Mouse (Mus musculus): ENCODE data around the gene Atg9b.
A peak's percentile ranks its signal among the peaks of the same experiment; 100 is the strongest.
"Not testable (repeated sequence)": the region's sequence is repeated elsewhere in the genome, so short reads cannot be mapped to it uniquely, and the experiment has no call there.

Gene Atg9b

DNA sequence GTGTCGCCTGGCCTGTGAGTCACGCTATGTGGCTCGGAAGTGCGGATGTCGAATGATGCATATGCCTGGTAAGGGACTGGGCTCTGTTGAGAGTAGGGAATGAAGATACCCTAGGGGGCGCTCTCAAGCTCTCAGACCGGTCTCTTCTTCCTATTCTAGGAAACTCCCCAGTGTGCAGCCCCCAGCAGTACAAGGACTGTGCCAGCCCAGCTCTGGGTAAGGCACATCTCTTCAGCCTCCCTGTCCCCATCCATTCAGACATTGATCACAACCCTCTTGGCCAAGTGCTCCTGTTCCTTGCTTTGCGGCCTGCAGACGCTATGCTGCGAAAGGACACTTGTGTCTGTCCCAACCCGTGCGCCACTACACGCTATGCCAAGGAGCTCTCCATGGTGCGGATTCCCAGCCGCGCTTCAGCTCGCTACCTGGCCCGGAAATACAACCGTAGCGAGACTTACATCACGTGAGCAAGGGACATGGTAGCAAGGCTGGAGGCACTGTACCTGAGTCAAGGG, 24.3 kb upstream of the Atg9b start:
- Histone ChIP-seq H3K27me3 (ENCODE audit: control insufficient read depth, insufficient read depth, low read length, poor library complexity, severe bottlenecking) (peaks cover 2% of the 10 kb centered on the region), H3K36me3 (ENCODE audit: control insufficient read depth, insufficient read depth, low read length, poor library complexity, severe bottlenecking) (no peaks in the 10 kb centered on the region)
- DNase-seq (ENCODE audit: low read depth, low spot score): peak; percentile 85

DNA sequence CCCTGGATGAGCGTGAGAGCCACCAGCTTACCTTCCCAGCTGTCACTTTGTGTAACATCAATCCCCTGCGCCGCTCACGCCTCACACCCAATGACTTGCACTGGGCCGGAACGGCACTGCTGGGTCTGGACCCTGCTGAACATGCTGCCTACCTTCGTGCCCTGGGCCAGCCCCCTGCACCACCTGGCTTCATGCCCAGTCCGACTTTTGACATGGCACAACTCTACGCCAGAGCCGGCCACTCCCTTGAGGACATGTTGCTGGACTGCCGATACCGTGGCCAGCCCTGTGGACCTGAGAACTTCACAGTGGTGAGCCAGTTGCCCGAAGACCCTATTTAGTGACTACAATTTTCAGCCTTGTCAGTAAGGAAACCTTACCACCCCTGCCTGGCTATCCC, 22.0 kb upstream of the Atg9b start:
- Histone ChIP-seq H3K36me3 (ENCODE audit: control insufficient read depth, insufficient read depth, low read length, poor library complexity, severe bottlenecking) (no peaks in the 10 kb centered on the region), H3K27me3 (ENCODE audit: control insufficient read depth, insufficient read depth, low read length, poor library complexity, severe bottlenecking) (peaks cover 2% of the 10 kb centered on the region)
- DNase-seq (ENCODE audit: low read depth, low spot score): no peak

DNA sequence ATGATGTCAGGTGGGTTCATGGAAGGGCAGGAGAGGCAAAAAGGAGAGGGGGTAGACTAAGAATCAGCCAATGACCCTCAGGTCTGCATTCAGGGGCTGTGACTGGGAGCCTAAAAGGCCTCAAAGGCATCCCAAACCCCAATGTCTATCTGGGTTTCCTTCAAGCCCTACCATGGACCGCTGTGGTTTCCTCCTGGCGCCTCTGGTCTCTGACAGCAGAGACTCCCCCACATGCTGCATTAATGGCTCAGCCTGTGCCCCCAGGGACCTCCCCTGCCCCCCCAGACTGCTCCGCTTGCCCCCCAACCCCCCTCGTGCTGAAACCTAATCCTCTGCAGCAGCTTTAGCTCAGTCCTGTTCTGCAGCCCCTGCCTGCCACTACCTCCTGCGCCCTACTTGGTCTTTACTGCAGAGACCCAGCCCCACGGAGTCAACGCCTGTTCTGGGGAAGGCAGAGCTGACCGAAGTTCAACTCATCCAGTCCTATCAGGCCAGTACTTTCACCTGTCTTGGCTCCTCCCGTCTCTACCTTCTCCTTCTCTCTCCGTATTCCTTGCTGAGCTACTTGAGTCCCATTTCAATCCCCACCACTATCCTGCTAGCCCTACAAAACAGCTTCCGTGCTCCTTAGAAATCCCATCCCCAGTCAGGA, 21.2 kb upstream of the Atg9b start, which contains the start of gene Asic3:
Gene Asic3 (plus strand): TSS at position 351 of the 652 bp plus-strand sequence.
- Histone ChIP-seq H3K36me3 (ENCODE audit: control insufficient read depth, insufficient read depth, low read length, poor library complexity, severe bottlenecking) (no peaks in the 10 kb centered on the region), H3K27me3 (ENCODE audit: control insufficient read depth, insufficient read depth, low read length, poor library complexity, severe bottlenecking) (peaks cover 2% of the 10 kb centered on the region)
- no peak for DNase-seq (ENCODE audit: low read depth, low spot score)

DNA sequence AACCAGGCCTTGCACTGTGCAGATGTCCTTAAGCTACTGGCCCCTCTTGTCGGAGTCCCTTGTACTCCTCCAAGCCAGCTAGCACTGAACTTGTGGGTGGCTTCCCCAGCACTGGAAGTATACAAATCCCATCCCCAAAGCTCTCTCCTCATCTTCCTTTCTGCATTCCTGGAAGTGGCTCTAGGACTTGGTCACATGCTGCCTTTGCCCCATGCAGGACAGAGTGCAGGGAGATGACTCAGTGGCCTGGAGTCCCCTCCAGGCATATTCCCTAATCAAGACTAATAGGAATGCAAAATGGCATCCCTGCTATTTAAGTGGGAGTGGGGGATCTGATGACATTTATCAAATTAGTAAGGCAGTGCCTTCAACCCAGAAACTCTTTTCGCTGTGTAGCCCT, 20.1 kb upstream of the Atg9b start:
- no peak for DNase-seq (ENCODE audit: low read depth, low spot score)
- Histone ChIP-seq H3K27me3 (ENCODE audit: control insufficient read depth, insufficient read depth, low read length, poor library complexity, severe bottlenecking) (peaks cover 2% of the 10 kb centered on the region), H3K36me3 (ENCODE audit: control insufficient read depth, insufficient read depth, low read length, poor library complexity, severe bottlenecking) (no peaks in the 10 kb centered on the region)

- Histone ChIP-seq H3K36me3 (ENCODE audit: control insufficient read depth, insufficient read depth, low read length, poor library complexity, severe bottlenecking) (no peaks in the 10 kb centered on the region), H3K27me3 (ENCODE audit: control insufficient read depth, insufficient read depth, low read length, poor library complexity, severe bottlenecking) (no peaks in the 10 kb centered on the region)
- DNase-seq (ENCODE audit: low read depth, low spot score): no peak
Measured at GRCm38 (mm10) chr5:24409466-24409865, 17.5 kb upstream of the Atg9b start.

DNA sequence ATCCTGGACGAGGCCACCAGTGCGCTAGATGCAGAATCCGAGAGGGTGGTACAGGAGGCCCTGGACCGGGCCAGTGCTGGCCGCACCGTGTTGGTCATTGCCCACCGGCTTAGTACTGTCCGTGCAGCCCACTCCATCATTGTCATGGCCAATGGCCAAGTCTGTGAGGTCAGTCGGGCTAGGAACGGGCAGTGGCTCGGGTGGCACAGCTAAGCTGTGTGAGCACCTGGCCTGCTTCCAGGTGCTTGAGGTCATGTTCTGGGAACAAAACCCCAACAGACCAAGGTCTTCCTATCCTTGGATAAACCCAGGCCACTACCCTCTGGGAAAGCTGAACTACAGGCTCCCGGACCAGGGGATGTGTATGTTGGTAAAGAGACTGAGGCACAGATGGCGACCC, 16.7 kb upstream of the Atg9b start:
- no peaks in the 10 kb centered on the region for H3K27me3 ChIP-seq (ENCODE audit: control insufficient read depth, insufficient read depth, low read length, poor library complexity, severe bottlenecking)
- no peak for DNase-seq (ENCODE audit: low read depth, low spot score)
- no peaks in the 10 kb centered on the region for H3K36me3 ChIP-seq (ENCODE audit: control insufficient read depth, insufficient read depth, low read length, poor library complexity, severe bottlenecking)

- Histone ChIP-seq H3K36me3 (ENCODE audit: control insufficient read depth, insufficient read depth, low read length, poor library complexity, severe bottlenecking) (no peaks in the 10 kb centered on the region), H3K27me3 (ENCODE audit: control insufficient read depth, insufficient read depth, low read length, poor library complexity, severe bottlenecking) (no peaks in the 10 kb centered on the region)
- DNase-seq (ENCODE audit: low read depth, low spot score): no peak
Measured at GRCm38 (mm10) chr5:24405389-24405876, 13.5 kb upstream of the Atg9b start.

DNA sequence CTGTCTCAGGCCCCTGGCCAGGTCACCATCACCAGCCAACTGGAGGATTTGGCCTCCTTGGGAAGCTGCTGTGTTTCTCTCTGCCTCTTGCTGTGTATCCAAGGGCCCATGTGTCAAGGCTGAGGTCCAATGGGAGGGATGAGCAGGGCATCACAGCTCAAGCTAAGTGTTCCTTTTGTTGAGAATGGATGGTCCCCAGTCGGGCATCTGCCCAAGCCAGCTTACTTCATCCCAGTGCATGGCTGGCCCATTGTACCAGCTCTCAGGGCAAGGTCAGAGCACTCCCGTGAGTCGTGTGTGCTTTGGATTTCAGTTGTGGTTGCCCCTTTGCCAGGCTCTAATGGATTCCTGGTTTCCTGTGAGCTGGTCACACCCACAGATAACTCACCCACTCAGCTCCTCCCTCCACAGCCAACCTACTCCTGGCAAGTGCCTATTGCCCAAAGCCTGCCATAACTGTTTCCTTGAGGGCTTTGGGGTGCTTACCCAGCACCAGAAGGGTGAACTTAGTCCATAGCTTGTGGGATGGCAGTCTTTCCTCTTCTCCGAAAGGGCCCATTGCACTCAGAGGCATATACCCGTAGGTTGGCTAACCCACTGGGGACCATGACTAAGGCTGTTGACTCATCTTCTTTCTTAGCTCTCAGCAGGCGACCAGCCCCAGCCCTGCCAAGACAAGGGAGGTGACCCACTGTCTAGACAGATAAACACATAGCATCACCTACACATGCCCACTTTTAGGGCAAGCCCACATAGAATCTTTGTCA, 12.8 kb upstream of the Atg9b start:
- Histone ChIP-seq H3K36me3 (ENCODE audit: control insufficient read depth, insufficient read depth, low read length, poor library complexity, severe bottlenecking) (no peaks in the 10 kb centered on the region), H3K27me3 (ENCODE audit: control insufficient read depth, insufficient read depth, low read length, poor library complexity, severe bottlenecking) (no peaks in the 10 kb centered on the region)
- no peak for DNase-seq (ENCODE audit: low read depth, low spot score)

DNA sequence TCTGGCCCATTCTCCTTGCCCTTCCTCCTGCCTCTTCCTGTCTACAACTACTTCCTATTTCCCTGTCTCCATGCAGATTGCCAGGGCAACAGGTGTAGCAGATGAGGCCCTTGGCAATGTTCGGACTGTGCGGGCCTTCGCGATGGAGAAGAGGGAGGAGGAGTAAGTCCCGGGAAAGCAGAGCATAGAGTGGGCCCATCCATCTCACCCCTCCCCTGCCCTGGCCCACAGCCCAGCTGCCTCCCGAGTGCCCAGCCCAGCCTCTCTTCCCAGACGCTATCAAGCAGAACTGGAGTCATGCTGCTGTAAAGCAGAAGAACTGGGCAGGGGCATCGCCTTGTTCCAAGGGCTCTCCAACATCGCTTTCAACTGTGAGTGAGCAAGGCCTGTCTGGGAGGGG, 10.0 kb upstream of the Atg9b start:
- no peak for DNase-seq (ENCODE audit: low read depth, low spot score)
- H3K27me3 ChIP-seq (ENCODE audit: control insufficient read depth, insufficient read depth, low read length, poor library complexity, severe bottlenecking): no peaks in the 10 kb centered on the region
- no peaks in the 10 kb centered on the region for H3K36me3 ChIP-seq (ENCODE audit: control insufficient read depth, insufficient read depth, low read length, poor library complexity, severe bottlenecking)

GRCm38 (mm10) chr5:24400911-24401605, 9.1 kb upstream of the Atg9b start:
- Histone ChIP-seq H3K27me3 (ENCODE audit: control insufficient read depth, insufficient read depth, low read length, poor library complexity, severe bottlenecking) (no peaks in the 10 kb centered on the region), H3K36me3 (ENCODE audit: control insufficient read depth, insufficient read depth, low read length, poor library complexity, severe bottlenecking) (no peaks in the 10 kb centered on the region)
- DNase-seq (ENCODE audit: low read depth, low spot score): no peak

GRCm38 (mm10) chr5:24400362-24400761, 8.4 kb upstream of the Atg9b start:
- Histone ChIP-seq H3K36me3 (ENCODE audit: control insufficient read depth, insufficient read depth, low read length, poor library complexity, severe bottlenecking) (no peaks in the 10 kb centered on the region), H3K27me3 (ENCODE audit: control insufficient read depth, insufficient read depth, low read length, poor library complexity, severe bottlenecking) (no peaks in the 10 kb centered on the region)
- no peak for DNase-seq (ENCODE audit: low read depth, low spot score)

DNA sequence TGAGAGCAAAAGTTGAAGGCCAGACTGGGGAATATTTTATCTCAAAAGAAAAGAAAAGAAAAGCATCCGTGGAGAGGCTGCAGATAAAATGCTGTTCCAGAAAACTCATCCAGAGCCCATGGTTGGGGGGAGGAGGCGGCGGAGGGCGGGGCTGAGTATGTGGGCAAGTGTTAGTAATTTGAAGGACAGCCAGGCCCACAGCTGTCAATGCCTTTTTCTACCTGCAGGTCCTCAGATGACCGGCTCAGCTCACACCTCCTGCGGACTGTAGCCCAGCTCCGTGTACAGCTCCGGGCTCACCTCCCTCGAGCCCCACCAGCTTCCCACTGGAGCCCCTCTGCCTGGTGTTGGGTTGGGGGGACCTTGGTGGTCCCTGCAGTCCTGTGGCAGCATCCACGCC, 7.7 kb upstream of the Atg9b start:
- H3K27me3 ChIP-seq (ENCODE audit: control insufficient read depth, insufficient read depth, low read length, poor library complexity, severe bottlenecking): no peaks in the 10 kb centered on the region
- no peaks in the 10 kb centered on the region for H3K36me3 ChIP-seq (ENCODE audit: control insufficient read depth, insufficient read depth, low read length, poor library complexity, severe bottlenecking)
- no peak for DNase-seq (ENCODE audit: low read depth, low spot score)

DNA sequence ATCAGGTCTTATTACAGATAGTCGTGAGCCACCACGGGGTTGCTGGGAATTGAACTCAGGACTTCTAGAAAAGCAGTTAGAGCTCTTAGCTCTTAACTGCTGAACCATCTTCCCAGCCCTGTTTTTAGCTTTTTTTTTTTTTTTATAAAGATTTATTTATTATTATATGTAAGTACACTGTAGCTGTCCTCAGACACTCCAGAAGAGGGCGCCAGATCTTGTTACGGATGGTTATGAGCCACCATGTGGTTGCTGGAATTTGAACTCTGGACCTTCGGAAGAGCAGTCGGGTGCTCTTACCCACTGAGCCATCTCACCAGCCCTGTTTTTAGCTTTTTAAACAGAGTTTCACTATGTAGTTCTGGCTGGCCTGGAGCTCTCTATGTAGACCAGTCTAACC, 4.3 kb upstream of the Atg9b start:
- not testable (repeated sequence) for DNase-seq (ENCODE audit: low read depth, low spot score); H3K27me3 ChIP-seq (ENCODE audit: control insufficient read depth, insufficient read depth, low read length, poor library complexity, severe bottlenecking); H3K36me3 ChIP-seq (ENCODE audit: control insufficient read depth, insufficient read depth, low read length, poor library complexity, severe bottlenecking)

DNA sequence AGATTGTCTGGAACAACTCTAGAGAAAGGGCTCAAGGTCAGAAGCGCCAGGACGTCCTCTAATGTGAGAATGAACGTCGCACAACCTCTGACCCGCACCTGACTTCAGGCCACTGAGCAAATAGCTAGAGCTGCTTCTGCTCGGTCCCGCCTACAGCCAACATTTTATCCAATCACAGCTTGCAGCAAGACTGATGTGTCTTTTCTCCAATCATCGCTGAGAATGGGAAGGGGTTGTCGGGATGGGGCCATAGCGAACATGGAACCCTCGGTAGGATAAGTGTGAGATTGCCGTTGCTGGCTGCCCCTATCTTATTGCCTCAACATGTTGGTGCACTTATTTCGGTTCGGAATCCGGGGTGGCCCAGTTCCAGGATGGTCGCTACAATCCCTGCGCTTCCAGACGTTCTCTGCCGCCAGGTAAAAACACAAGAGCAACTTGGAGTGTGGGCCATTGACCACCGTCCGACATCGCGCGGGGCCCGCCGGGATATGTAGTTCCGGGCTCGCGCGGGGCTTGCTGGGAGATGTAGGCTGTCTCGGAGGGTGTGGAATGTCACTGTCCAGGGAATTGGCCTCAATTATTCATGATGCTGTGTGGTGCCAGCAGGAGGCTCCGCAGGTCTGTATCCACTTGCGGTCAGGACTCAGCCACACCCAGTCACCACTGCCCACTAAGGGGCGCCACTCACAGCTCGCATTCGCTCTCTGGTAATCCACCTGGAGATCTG, 2.4 kb upstream of the Atg9b start:
- Histone ChIP-seq H3K36me3 (ENCODE audit: control insufficient read depth, insufficient read depth, low read length, poor library complexity, severe bottlenecking) (no peaks in the 10 kb centered on the region), H3K27me3 (ENCODE audit: control insufficient read depth, insufficient read depth, low read length, poor library complexity, severe bottlenecking) (no peaks in the 10 kb centered on the region)
- peak; percentile 97 for DNase-seq (ENCODE audit: low read depth, low spot score)

Data from splenic B cell, adult 2 months (primary cell).